Mouse (Mus musculus): ENCODE measurements around the gene Prkg1. TPM values are rescaled to one million over a fixed set of nuclear protein-coding genes. Genes with fewer than 3 reads are reported as not detected.

The Prkg1 gene
- total RNA-seq, 2 experiments from 2014 or later = 24.6 to 25.7 TPM

DNA sequence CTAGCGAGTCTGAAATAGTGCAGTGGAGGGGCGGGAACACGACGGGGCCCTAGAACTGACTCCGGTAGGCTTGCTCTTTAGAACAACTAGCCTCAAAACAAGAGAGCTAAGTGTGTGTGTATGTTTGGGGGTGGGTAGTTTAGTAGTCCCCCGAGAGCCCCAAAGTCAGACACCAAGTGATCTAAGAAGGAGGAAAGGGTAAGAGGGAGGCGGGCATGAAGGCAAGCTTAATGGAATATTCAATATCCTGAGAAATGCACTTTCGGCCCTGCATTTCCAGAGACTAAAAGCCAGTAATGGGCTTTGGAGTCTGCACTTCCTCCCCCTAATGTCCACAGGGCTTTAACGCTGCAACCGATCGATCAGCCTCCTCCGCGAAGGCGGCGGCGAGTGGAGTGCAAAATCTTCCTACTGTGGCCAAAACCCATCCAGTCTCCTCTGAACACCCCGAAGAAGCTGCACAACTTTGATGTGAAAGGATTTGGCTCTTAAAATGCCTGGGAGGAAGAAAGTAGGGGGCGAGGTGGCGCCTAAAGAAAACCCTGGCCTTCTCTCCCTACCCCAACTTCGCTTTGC lies 1.5 kb downstream of the Prkg1 start:
- H3K4me3 ChIP-seq = no peak overlapping the region; the same call in 1 of the 2 replicates

DNA sequence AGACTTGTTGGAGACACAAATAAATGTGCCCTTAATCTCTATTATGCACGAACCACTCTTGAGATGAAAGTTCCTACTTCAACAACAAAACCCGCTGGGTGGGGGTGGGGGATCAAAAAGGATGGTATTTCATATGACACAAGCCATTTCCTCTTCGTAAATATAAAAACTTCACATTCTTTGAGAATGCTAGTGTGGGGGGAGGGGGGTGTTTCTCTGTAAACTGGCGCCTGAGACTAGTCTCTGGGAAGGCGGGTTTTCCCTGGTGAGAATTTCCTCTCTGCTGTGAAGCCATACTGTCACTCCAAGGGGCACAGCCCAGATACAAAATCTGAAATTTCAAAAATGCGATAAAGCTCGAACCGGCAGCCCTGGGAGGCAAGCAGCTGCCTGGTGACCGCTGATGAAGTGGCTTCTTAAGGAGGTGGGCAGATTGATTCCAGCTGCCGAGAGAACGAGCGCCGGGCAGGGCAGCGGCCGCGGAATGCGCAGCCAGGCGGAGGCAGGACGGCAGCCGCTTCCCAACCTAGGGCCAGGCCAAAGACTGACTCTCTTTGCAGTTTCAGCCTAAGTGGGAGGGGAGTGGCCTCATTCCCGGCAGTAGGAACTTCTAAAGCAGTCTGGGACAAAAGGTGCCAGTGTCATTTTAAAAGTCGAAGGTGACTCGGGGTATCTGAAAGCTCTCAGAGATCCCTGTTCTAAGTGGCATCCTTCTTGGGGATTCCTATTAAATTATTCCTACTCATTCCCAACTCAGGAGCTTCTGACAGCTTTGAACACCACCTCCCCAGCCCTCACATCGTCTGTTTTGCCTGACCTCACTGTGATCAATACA lies 2.2 kb downstream of the Prkg1 start:
- no peak for DNase-seq (ENCODE audit: low spot score in 2 of 2)
- Histone ChIP-seq H3K4me3 (peak overlapping the region; percentile 46), H3K27ac (no peak overlapping the region)
- no peak for TF ChIP-seq CTCF (conservative IDR thresholded peaks at IDR 0.05)

More for the DNA sequence above, 1.5 kb downstream of the Prkg1 start:
- DNase-seq (ENCODE audit: low spot score in 2 of 2) = no peak
- no peak overlapping the region for H3K27ac ChIP-seq
- no peak for TF ChIP-seq CTCF (conservative IDR thresholded peaks at IDR 0.05)

DNA sequence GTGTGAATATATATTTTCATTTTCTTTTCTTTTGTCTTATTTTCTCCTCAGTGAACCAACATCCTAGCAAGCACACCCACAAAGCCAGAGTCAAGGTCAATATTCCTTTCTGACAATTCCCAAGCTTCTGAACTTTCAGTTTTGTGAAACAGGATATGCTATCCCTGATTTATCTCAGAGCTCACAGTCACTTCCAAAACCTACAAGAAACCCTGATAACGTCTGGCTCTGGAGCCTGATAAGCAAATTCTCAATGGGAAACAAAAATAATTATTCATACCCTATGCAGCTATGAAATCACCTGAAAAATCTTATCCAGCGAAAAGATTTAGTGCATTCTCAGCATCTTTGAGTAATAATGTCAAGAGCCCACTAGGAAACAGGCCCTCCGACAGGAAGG lies 5.0 kb downstream of the Prkg1 start:
- Histone ChIP-seq H3K27ac (no peak overlapping the region), H3K4me3 (no peak overlapping the region)
- TF ChIP-seq CTCF (conservative IDR thresholded peaks at IDR 0.05) = no peak
- no peak for DNase-seq (ENCODE audit: low spot score in 2 of 2)

DNA sequence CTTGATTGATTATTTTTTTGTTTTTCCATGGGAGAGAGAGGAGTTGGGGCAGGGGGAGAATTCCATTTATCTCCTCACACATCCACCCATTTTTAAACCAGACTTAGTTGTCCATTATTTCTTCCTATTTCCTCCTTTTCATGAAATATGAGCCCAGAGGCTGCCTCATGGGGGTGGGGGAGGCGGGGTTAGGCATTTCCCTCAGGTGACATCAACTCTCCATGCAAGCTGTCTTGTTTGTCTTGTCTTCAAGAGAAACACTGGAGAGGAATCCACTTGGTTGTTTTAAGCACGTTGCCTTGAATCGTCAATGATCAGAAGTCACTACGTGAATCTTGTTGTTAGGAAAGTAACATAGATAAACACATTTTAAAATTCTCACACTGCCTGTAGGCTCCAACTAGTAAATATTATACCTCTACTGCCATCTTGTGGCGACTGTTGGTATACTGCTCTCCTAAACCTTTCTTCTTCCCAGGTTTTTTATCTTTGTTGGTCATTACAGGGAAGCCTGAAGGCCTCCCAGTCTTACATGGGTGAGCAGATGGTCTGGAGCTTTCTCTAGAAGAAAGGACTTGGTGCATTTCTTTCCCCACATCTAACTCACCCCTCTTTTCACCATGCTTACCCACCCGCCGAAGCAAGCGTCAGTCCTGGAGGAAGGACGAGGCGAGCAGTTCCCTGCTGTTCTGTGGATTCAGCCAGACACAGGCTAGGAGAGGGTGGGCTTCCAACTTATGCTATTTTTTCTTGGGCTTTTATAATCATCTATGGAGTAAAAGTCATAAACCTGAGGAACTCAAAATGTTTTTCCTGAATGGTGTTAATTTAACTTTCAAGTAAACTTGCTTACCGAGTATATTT lies 8.7 kb downstream of the Prkg1 start:
- DNase-seq (ENCODE audit: low spot score in 2 of 2) = peak; percentile 35 to 75
- H3K27ac ChIP-seq = no peak overlapping the region
- TF ChIP-seq CTCF (conservative IDR thresholded peaks at IDR 0.05) = peak; percentile 95
- H3K4me3 ChIP-seq = no peak overlapping the region

DNA sequence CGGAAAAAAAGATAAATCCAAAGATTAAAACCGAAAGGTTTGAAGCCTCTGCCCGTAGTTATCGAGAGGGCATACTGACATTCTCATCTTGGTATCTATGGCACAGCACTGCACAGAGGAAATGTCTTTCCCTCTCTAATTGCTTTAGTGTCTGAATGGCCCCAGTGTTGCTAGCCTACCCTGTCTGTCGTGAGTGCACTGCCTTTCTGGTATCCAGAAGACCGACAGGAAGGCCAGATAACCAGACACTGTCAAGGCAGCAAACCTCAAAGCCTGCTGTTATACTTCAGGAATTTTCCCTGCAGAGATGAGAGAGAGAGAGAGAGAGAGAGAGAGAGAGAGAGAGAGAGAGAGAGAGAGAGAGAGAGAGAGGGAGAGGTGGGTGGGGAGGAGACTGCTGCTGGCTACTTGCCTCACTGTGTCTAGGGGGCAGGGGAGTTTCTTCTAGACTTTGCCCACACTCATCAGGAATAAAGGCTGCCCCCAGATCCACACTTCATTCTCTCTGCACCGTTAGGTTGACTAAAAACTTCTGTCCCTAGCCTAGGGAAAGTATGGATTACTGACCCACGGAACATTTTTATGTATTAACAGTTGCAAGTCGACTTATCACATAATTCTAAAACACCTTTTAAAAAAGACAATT lies 10.1 kb downstream of the Prkg1 start:
- TF ChIP-seq CTCF (conservative IDR thresholded peaks at IDR 0.05) = no peak
- no peak for DNase-seq (ENCODE audit: low spot score in 2 of 2)
- Histone ChIP-seq H3K4me3 (no peak overlapping the region), H3K27ac (no peak overlapping the region)

DNA sequence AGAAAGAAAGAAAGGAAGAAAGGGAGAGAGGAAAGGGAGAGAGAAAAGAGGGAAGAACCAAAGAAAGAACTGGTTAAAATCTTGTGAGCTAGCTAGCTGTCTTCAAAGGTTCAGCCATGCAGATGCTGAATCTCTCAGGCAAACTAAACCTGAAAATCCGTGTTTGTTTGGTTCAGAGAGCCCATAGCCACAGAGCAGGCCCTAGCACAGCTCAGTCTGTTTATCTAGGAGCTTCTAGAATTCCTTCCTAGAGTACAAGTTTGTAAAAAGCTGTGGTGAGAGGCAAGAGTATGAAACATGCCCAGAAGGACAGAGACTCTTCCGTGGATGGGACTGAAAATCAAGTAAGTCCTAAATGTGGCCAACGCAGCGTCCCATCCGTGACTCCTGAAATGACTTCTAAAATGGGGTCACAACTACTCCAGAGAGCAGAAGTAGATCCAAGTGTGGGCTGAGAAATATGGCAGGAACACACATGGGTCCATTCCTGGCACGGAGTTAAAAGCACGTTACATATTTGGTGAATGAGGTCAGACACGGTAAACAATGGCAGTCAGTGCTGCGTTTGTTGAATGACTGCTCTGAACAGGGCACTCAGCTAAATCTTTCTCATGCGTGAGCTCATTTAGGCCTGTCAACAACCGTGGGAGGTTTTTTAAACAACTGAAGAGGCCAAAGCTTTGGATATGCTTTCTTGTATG lies 13.7 kb downstream of the Prkg1 start:
- TF ChIP-seq CTCF (conservative IDR thresholded peaks at IDR 0.05) = no peak
- no peak for DNase-seq (ENCODE audit: low spot score in 2 of 2)
- no peak overlapping the region for H3K4me3 ChIP-seq
- no peak overlapping the region for H3K27ac ChIP-seq

DNA sequence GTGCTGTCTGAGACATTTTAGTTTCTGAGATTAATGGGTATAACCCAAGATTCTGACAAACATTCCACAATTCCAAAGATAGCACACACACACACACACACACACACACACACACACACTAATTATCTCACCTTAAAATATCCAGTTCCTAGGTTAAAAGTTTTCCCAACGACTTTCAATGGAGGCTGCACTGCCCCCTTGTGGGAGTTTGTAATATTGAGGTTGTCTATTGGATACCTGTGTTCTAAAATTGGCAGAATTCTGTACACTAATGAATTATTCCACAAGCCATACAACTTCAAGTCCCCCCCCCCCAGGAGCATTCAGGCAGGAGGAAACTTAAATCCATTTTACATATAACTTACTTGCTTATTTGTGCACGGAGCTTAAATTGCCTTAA lies 18.2 kb downstream of the Prkg1 start:
- peak in 1 of 2 experiments; percentile 55 for DNase-seq (ENCODE audit: low spot score in 2 of 2)
- TF ChIP-seq CTCF (conservative IDR thresholded peaks at IDR 0.05) = peak; percentile 77
- no peak overlapping the region for H3K4me3 ChIP-seq
- no peak overlapping the region for H3K27ac ChIP-seq

DNA sequence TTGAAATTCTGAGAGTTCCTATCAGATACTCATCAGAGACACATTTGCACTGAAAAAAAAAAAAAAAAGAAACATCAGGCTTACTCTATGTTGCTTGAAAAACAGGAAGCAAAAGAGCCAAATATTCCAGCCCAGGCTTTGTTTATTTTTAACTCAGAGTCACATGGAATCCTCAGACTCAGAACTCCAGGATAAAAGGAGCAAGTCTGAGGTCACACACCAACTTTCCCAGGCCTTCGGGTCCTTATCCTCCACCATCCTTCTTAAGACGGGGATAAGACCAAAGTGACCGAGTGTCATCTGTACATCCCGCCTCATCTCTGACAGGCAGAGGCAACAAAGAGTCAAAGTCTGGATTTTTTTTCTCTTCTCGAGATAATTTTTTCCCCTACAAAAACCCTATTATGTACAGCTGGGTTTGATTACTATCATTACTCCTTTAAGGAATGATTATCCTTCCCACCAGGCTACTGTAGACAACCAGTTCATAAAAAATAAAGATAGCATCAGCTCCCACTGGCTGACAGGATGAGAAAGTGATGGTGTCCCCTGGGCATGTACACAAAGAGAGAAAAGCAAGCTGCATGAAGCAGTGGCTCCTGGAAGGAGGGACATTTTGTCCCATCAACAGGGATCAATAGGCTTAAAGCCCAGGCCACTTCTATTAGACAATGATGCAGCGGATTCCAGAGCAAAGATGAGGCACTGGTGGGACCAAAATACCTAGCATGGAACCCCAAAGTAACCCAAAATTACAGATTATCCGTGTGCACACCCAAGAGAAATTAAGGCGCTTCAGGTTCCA lies 21.4 kb downstream of the Prkg1 start:
- TF ChIP-seq CTCF (conservative IDR thresholded peaks at IDR 0.05) = no peak
- Histone ChIP-seq H3K27ac (no peak overlapping the region), H3K4me3 (no peak overlapping the region)
- DNase-seq (ENCODE audit: low spot score in 2 of 2) = no peak

DNA sequence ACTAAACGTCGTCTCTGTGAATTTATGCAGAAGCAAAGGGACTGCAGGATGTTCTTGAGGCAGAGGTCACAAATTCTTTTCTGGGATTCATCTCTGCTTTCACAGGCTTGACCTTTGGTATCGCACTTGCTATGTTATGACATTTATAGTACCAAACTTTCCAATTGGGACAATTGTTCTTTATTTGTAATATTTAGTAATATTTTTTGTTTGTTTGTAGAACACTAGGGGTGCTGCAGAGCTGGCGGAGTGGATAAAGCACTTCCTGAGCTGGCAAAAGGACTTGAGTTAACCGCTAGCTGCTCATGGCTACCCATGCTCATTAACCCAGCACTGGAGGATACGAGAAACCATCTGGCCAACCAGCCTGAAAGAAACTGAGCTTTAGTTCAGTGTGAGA lies 49.9 kb downstream of the Prkg1 start:
- DNase-seq (ENCODE audit: low spot score in 2 of 2) = no peak
- H3K27ac ChIP-seq = no peak overlapping the region
- TF ChIP-seq CTCF (conservative IDR thresholded peaks at IDR 0.05) = peak; percentile 52
- H3K4me3 ChIP-seq = no peak overlapping the region

DNA sequence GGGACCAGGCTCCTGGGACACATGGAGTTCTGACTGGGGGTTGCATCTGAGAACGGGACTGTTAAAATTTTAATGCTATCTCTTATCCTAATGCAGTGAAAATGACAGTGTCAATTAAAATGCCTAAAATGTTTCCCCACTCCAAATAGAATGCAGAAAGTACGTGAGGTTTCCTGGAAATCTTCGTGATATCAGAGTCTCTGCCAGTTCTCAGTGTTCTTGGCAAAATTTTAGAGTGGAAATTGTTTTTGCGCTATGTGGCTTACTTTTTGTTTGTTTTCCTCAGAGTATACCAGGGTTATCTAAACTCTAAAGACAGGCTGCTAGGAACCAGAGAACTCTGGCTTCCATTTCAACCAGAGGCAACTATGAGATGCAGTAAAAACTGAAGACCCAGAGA lies 50.4 kb downstream of the Prkg1 start:
- DNase-seq (ENCODE audit: low spot score in 2 of 2) = no peak
- no peak for TF ChIP-seq CTCF (conservative IDR thresholded peaks at IDR 0.05)
- Histone ChIP-seq H3K4me3 (no peak overlapping the region), H3K27ac (no peak overlapping the region)

DNA sequence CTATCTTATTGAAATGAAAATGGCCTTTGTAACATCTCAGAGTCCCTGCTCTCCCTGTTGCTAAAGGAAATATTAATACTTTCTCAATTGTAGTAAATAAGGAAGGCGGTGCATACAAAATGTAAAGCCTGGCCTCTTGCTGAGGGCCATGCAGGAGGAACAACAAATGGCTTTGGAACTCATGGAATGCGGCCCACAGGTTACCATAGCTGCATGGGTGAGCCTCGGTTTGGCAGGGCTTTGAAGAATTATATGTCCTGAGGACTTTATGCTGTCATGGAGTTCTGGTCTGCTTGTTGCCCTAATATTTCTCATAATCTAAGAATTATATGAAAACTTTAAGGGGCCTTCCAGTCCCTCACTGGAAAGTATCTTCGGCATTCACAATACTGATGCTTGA lies 51.5 kb downstream of the Prkg1 start:
- no peak overlapping the region for H3K27ac ChIP-seq
- H3K4me3 ChIP-seq = no peak overlapping the region
- no peak for DNase-seq (ENCODE audit: low spot score in 2 of 2)
- TF ChIP-seq CTCF (conservative IDR thresholded peaks at IDR 0.05) = no peak
